Mouse (Mus musculus) embryonic fibroblast, embryonic 13.5 days (primary cell): ENCODE results near the gene Gm12184. TPM values are rescaled to one million over a fixed set of nuclear protein-coding genes. Genes with fewer than 3 reads are reported as not detected.
"Not testable (repeated sequence)": the region's sequence is repeated elsewhere in the genome, so short reads cannot be mapped to it uniquely, and the experiment has no call there.

ENCODE experiments used
- H3K27ac ChIP-seq: 2 replicates; pipeline ENCODE4 v1.5.1; 2012; ENCODE audit warnings: low read length, control low read depth, inconsistent platforms; ENCODE audit not compliant: insufficient read depth
- H3K4me1 ChIP-seq: 2 replicates; pipeline ENCODE4 v1.6.1; 2011; ENCODE audit warnings: low read length; ENCODE audit not compliant: control insufficient read depth, insufficient read depth
- H3K4me3 ChIP-seq: 2 replicates; pipeline ENCODE4 v1.5.1; 2011; ENCODE audit warnings: mild to moderate bottlenecking, control low read depth, low read length; ENCODE audit not compliant: insufficient read depth
- CTCF ChIP-seq: IDR thresholded peaks from 2 replicates; pipeline ENCODE4 v1.5.1; 2011; ENCODE audit warnings: mild to moderate bottlenecking, control low read depth, low read length, moderate library complexity, borderline replicate concordance; ENCODE audit not compliant: insufficient read depth
- POLR2A ChIP-seq: IDR thresholded peaks from 2 replicates; pipeline ENCODE4 v1.6.1; 2011; ENCODE audit warnings: low read depth, mild to moderate bottlenecking, control low read depth, low read length, moderate library complexity
- polyA plus RNA-seq: library from polyadenylated mRNA; stranded (reverse); fragments of >200 nt; gene quantifications from 2 replicates; pipeline ENCODE4 v1.2.4, GENCODE M21; 2011; ENCODE audit warnings: low read depth; ENCODE audit not compliant: missing spikeins, insufficient read length

Gm12184 gene
- polyA plus RNA-seq, 1 experiment, result 61.2 TPM

GRCm38 (mm10) chr11:48827926-48828325 is 1.5 kb upstream of the Gm12184 start:
- Histone ChIP-seq H3K27ac (no peak overlapping the region), H3K4me1 (no peaks in the 10 kb centered on the region), H3K4me3 (no peak overlapping the region)
- TF ChIP-seq CTCF, result no peak
- no peak for TF ChIP-seq POLR2A

DNA sequence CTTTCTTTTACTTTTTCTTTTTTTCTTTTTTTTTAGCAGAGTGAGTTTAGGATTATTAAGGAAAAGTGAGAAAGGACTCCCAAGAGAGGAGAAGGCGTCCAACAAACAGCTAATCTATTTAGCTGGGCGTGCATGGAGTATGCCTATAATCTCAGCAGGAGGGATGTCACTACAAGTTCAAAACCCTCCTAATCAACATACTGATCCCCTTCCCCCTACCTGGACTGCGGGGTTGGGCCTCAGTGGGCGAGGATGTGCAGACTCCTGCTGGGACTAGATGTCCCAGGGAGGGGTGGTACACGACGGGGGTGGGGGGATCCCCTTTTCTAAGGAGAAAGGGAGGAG is 269 bp upstream of the Gm12184 start:
- Histone ChIP-seq H3K4me3 (peak overlapping the region; percentile 36), H3K4me1 (no peaks in the 10 kb centered on the region), H3K27ac (peak overlapping the region; percentile 51; the same call in 1 of the 2 replicates)
- TF ChIP-seq CTCF (no peak), POLR2A (no peak)

DNA sequence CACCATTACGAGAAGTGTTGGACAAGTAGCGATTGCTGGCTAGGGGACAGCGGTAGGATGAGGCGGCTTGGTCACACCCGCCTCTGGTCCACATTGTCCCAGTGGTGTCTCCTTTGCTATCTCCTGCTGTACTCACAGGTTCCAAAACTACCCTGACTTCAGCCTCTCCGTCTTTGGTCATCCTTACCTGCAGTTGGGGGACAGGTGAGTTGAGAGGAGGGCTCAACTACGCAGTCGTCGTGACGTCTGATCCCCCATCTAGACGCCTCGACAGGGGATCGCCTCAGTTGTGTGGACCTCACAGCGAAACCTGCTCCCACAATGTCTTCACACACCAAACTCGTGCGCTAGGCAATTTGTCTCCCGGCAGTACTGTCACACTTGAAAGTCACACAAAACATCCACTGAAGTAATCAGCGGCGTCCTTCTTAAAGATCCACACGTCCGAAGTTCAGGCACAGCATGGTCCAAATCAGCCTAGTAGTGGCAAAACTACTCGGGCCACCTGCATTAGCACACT is 2.1 kb downstream of the Gm12184 start:
- Histone ChIP-seq H3K4me3 (no peak overlapping the region), H3K27ac (no peak overlapping the region), H3K4me1 (0 out of 2 replicates have a peak, but pooled peaks cover 3% of the 10 kb centered on the region)
- no peak for TF ChIP-seq POLR2A

DNA sequence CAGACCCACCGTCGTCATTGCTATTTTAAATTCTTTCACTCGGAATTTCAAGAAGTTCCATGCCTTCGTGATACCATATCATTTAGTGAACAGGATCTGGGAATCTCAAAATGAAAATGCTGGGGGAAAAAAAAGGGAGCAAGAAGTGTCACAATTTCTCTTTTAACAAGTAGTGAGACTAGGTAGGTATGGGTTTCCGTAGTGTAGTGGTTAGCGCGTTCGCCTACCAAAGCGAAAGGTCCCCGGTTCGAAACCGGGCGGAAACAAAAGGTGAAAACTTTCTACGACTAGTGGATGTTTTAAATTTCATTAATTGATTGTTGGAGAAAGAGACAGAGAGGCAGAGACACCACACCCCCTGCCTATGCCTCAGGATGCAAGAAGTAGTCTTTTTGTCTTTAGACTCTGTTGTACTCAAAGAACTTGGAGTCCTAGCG is 2.9 kb downstream of the Gm12184 start:
- TF ChIP-seq CTCF (no peak), POLR2A (no peak)
- Histone ChIP-seq H3K4me3 (peak overlapping the region; percentile 53), H3K4me1 (0 out of 2 replicates have a peak, but pooled peaks cover 3% of the 10 kb centered on the region), H3K27ac (0 out of 2 replicates have a peak overlapping the region, but pooled peaks have one; percentile 16)

DNA sequence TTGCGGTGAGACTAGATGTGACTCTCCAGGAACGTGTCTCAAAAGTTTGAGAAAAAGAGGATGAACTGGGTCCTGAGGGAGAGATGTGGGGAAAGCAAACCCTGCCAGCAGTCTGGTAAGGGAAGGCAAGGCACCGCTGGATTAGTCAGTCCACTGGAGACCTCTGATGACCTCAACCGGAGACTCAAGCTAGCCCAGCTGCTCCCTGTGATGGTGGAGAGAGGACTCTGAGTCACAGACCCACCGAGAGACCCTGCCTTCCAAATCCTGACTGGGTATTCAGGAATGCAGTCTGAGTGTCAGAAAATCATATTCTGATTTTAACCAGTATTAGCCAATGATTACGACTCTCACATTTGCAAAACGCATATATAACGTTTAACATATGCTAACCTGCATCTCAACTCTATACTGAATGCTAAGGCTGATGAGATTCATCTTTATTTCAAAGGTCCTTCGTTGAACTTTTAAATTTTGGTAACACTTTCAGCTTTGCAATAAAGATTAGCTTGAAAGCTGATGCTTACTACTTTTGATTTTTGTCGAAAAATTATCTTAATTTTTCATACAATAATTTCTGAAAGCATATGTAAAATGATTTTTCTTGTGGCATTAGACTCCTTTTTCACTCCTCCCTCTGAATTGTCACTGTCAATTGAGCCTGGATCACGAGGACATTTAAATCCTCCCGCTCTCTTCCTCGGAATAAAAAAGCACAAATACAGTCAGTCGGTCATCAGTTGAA is 3.5 kb downstream of the Gm12184 start:
- 0 out of 2 replicates have a peak, but pooled peaks cover 3% of the 10 kb centered on the region for H3K4me1 ChIP-seq
- H3K4me3 ChIP-seq, result peak overlapping the region; percentile 53
- TF ChIP-seq POLR2A (no peak), CTCF (no peak)
- peak overlapping the region; percentile 86 for H3K27ac ChIP-seq

GRCm38 (mm10) chr11:48821299-48821698 is 5.2 kb downstream of the Gm12184 start:
- not testable (repeated sequence) for H3K4me3 ChIP-seq, H3K4me1 ChIP-seq, H3K27ac ChIP-seq

DNA sequence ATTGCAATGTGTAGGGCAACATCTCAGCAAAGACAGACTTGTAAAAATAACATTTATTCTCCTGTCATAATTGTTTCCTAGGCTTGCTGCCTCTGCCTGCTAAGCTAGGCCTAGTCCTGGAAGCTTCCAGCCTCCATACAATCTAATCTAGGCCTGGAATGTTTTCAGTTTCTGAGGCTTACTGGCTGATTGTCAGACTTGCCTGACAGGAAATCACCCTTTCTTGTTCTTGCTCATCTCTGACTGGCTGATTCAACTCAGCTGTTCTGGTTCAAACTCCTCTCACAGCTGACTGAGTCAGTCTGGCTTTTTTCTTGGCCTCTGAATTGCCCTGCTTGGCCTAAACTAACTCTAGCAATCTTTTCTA is 6.2 kb downstream of the Gm12184 start:
- Histone ChIP-seq H3K4me1 (0 out of 2 replicates have a peak, but pooled peaks cover 6% of the 10 kb centered on the region), H3K4me3 (no peak overlapping the region), H3K27ac (peak overlapping the region; percentile 89)
- TF ChIP-seq CTCF, result no peak
- 0 out of 2 replicates have a peak, but pooled peaks have one; percentile 4 for TF ChIP-seq POLR2A

GRCm38 (mm10) chr11:48819614-48820307 is 6.7 kb downstream of the Gm12184 start:
- TF ChIP-seq CTCF (no peak), POLR2A (no peak)
- H3K27ac ChIP-seq, result peak overlapping the region; percentile 89
- H3K4me1 ChIP-seq, result 0 out of 2 replicates have a peak, but pooled peaks cover 6% of the 10 kb centered on the region
- H3K4me3 ChIP-seq, result no peak overlapping the region

DNA sequence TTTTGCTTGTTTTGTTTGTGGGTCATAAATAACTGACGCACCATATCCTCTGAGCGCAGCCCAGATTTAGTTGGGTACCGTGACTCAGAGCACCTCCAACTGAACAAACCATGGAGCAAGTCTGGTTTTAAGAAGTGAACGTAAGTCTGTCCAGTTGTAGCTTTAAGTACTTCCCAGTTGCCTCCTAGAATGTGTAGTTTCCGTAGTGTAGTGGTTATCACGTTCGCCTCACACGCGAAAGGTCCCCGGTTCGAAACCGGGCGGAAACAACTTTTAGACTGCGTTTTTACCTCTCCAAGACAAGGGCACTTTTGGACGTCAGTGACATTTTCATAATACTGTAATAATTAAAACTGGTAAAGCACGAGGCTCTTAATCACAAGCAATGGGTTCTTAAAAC is 8.1 kb downstream of the Gm12184 start:
- peak overlapping the region; percentile 98 for H3K27ac ChIP-seq

DNA sequence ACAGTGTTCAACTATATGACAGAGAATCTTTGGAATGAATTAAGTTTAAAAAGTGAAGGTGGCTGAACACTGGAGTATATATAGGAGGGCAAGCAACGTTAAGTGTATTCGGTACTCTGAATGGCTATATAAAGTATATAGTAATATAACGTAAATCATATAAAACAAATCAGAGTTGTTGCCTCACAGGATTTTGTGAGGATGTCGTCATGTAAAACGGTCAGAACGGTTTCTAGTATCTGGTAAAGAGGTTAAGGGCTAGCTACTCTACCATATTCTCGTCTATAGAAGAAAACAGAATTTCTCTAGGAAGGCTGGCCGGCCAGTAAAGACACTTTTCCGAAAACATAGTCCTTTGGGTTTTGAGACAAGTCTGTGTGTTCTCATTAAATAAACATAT is 8.7 kb downstream of the Gm12184 start:
- Histone ChIP-seq H3K4me1 (peaks cover 9% of the 10 kb centered on the region; the same call in 1 of the 2 replicates), H3K27ac (peak overlapping the region; percentile 98), H3K4me3 (peak overlapping the region; percentile 90)
- TF ChIP-seq POLR2A, result no peak
- no peak for TF ChIP-seq CTCF

More for the DNA sequence above, 8.1 kb downstream of the Gm12184 start:
- TF ChIP-seq POLR2A, result 0 out of 2 replicates have a peak, but pooled peaks have one; percentile 28
- TF ChIP-seq CTCF, result no peak
- peak overlapping the region; percentile 36 for H3K4me3 ChIP-seq
- H3K4me1 ChIP-seq, result 0 out of 2 replicates have a peak, but pooled peaks cover 9% of the 10 kb centered on the region
